Mouse (Mus musculus): ENCODE measurements at regions not wholly inside any gene's neighbourhood (a gene's known extent, or its start where the extent isn't known, plus 50 kb on each side); places are given as distances from the start of the nearest gene placed in this dataset.

- TF ChIP-seq CTCF (IDR thresholded peaks at IDR 0.05) (no peak), POLR2A (IDR thresholded peaks at IDR 0.05; ENCODE audit: insufficient read depth, low read depth, low read length) (no peak)
Measured at GRCm38 (mm10) chr13:59894094-59894493, 71.1 kb upstream of the Tut7 start.

All from heart, adult 2 months (tissue).